Mouse (Mus musculus): Measurements from ENCODE around the gene Ythdf1. TPM values are rescaled to one million over a fixed set of nuclear protein-coding genes. Genes with fewer than 3 reads are reported as not detected.
A peak's percentile ranks its signal among the peaks of the same experiment; 100 is the strongest.

Gene Ythdf1
- polyA plus RNA-seq (2012; ENCODE audit: insufficient read depth, low replicate concordance): 15.0 and 21.3 TPM in 2 replicates

DNA sequence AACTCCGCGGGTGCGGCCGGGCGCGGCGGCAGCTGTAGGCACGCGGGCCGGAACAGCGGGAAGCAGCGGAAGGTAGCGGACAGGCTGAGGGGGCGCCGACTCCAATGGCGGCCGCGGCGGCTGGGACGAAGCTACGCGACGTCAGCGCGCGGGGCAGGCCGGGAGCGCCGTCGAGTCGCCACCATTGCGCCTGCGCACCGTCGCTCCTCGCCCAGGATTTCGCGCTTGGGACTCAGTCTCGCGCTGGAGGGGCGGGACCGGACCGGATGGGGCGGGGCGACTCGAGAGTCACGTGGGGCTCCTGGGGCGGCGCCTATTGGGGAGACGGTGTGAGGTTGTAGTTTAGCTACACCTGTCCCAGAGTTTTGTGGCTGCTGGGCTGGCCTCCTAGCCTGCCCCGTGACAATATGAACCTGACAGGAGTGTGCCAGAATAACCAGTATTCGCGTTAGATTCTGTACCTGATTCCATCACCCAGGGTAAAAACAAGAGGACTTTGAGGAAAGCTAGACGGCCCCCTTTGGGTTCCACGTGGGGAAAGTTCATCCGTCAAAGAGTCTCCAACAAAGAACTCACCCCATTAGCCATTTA is at the start of gene Ythdf1:
Gene Ythdf1, minus strand, starts transcription at position 140 of the 591 bp plus-strand sequence.
- peaks cover 50% of the 10 kb centered on the region for H3K4me1 ChIP-seq
- TF ChIP-seq GATA1 (IDR thresholded peaks at IDR 0.05; ENCODE audit: borderline replicate concordance, low read length) (no peak), FLI1 (IDR thresholded peaks at IDR 0.05; ENCODE audit: low read length) (no peak)
- peak within 1 kb of the TSS; percentile 99 for H3K4me3 ChIP-seq (replicated peaks)
- H3K27me3 ChIP-seq (replicated peaks): no peaks in the 10 kb centered on the region
- H3K9me3 ChIP-seq: no peaks in the 10 kb centered on the region
- H3K36me3 ChIP-seq (replicated peaks; ENCODE audit: low read length): peaks cover 28% of the 10 kb centered on the region

DNA sequence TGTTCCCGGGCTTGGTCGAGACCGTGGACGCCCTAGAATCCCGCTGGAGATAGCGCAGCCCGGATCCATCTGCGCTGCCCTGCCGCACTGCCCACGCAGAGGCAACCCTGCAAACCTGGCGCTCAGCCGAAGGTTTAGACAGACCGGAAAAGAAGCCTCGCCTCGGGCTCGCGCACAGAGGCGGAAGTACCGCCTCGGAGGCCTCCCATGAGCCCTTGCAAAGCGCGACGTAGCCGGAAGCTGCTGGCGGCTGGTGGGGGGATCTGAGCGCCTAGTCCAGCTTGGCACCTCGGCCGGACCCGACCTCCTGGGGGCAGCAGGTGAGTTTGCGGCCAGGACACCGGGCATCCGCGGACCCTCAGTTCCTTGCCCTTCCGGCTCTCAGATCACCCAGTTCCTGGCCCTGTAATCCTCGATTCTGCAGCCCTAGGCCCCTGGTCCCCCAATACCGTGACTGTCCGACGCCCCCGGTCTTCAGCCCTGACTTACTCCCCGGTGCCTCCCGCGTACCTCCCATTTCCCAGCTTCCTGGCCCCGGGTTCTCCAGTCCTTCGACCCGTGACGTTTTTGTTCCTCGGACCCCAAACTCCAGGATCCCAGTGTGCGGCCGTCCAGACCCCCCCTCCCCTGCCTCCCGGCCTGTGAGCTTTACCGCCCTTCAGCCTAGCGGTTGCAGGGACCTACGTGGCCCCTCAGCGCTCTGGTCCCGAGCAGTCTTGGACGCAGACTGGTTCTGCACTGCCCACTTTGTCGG is 46.4 kb upstream of the Ythdf1 start, which contains the start of gene Arfgap1:
Gene Arfgap1, plus strand, starts transcription at position 216 of the 754 bp plus-strand sequence.
- TF ChIP-seq FLI1 (IDR thresholded peaks at IDR 0.05; ENCODE audit: low read length) (no peak), GATA1 (IDR thresholded peaks at IDR 0.05; ENCODE audit: borderline replicate concordance, low read length) (no peak)
- Histone ChIP-seq H3K4me1 (peaks cover 68% of the 10 kb centered on the region), H3K4me3 (replicated peaks) (peak within 1 kb of the TSS; percentile 92), H3K36me3 (replicated peaks; ENCODE audit: low read length) (peaks cover 35% of the 10 kb centered on the region), H3K27me3 (replicated peaks) (peaks cover 4% of the 10 kb centered on the region), H3K9me3 (no peaks in the 10 kb centered on the region)

DNA sequence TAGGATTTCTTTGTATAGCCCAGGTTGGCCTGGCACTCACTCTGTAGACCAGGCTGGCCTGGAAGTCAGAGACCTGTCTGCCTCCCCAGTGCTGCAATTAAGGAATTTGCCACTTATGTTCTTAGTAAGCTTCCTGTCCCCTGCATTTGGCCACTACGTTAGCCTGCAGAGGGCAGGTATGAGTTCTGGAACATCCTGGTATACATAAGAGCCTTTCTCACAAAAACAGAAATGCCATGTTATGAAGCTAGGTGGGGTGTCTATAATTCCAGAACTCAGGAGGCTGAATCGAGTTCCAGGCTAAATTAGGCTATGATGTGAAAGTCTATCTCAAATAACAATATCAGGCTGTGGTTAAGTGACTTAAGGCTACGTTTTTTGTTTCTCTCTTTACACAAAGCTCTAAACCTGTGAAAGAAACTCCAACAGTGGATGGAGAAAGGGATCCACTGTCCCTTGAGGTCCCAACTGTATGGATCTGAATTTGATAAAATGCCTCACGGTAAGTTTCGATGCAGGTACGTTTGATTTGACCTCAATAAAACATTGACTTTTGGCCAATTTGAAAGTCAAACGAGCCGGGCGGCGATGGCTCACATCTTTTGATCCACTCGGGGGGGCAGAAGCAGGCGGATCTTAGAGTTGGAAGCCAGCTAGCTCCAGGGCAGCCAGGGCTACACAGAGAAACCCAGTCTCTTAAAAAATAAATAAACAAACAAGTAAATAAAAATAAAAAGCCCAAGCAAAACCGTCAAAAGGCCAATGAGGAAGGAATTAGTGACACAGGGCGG is 45.5 kb upstream of the Ythdf1 start:
- no peaks in the 10 kb centered on the region for H3K9me3 ChIP-seq
- H3K4me3 ChIP-seq (replicated peaks): peak overlapping the region; percentile 92
- peaks cover 13% of the 10 kb centered on the region for H3K27me3 ChIP-seq (replicated peaks)
- H3K4me1 ChIP-seq: peaks cover 71% of the 10 kb centered on the region
- peaks cover 26% of the 10 kb centered on the region for H3K36me3 ChIP-seq (replicated peaks; ENCODE audit: low read length)
- no peak for TF ChIP-seq FLI1 (IDR thresholded peaks at IDR 0.05; ENCODE audit: low read length)
- TF ChIP-seq GATA1 (IDR thresholded peaks at IDR 0.05; ENCODE audit: borderline replicate concordance, low read length): no peak

DNA sequence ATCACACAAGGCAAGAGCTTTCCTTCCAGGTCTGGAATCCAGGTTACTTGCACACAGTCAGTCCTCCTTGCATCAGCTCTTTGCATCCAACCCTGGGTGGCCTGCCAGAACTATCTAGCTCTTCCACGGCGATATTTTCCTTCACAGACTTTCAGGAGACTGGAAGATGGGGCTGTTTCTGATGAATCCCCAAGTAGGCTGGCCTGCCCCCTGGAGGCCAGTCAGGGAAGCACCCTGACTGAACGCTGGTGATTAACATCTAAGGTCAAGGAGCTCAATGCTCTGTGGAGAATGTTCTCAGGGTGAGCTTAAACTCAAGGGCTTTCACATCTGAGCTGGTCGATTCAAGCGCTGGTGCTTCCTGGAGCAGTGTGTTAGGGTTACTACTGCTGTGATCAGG is 43.2 kb upstream of the Ythdf1 start:
- no peak for TF ChIP-seq FLI1 (IDR thresholded peaks at IDR 0.05; ENCODE audit: low read length)
- TF ChIP-seq GATA1 (IDR thresholded peaks at IDR 0.05; ENCODE audit: borderline replicate concordance, low read length): no peak
- H3K4me1 ChIP-seq: peaks cover 56% of the 10 kb centered on the region
- peak overlapping the region; percentile 47 for H3K4me3 ChIP-seq (replicated peaks)
- no peaks in the 10 kb centered on the region for H3K9me3 ChIP-seq
- H3K36me3 ChIP-seq (replicated peaks; ENCODE audit: low read length): peaks cover 3% of the 10 kb centered on the region
- H3K27me3 ChIP-seq (replicated peaks): peaks cover 25% of the 10 kb centered on the region

DNA sequence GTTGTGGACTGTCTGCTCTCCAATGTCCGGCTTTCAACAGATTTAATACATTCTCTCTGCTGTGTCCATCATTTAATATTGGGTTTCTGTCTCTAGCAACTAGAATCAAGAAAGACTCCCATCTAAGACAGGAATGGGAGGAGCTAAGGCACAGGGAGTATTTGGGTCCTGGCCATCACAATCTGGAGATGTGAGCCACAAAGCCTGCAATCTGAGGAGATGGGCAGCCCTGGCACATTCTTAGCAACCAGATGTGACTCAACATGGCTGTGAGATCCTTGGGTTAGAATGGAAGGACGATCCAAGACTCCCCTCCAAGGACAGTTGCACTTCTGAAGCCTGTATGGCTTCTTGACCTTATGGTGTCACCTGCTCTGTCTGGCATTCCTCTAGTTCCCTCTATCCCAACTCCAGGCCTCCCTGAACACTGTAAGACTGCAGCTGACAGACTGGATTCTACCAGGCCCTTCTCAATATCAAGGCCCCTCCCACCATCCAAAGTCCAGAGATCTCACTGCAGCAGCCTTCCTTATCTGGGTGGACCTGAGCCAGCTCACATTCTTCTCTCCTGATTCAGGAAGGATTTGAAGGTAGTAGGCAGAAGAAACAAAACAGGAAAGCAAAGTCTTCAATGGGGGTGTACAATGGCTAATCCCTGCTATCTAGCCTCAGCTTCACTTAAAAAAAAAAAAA is 42.0 kb upstream of the Ythdf1 start:
- H3K4me3 ChIP-seq (replicated peaks): no peak overlapping the region
- H3K4me1 ChIP-seq: peaks cover 47% of the 10 kb centered on the region
- H3K9me3 ChIP-seq: no peaks in the 10 kb centered on the region
- no peaks in the 10 kb centered on the region for H3K36me3 ChIP-seq (replicated peaks; ENCODE audit: low read length)
- TF ChIP-seq FLI1 (IDR thresholded peaks at IDR 0.05; ENCODE audit: low read length) (no peak), GATA1 (IDR thresholded peaks at IDR 0.05; ENCODE audit: borderline replicate concordance, low read length) (no peak)
- H3K27me3 ChIP-seq (replicated peaks): peaks cover 31% of the 10 kb centered on the region

DNA sequence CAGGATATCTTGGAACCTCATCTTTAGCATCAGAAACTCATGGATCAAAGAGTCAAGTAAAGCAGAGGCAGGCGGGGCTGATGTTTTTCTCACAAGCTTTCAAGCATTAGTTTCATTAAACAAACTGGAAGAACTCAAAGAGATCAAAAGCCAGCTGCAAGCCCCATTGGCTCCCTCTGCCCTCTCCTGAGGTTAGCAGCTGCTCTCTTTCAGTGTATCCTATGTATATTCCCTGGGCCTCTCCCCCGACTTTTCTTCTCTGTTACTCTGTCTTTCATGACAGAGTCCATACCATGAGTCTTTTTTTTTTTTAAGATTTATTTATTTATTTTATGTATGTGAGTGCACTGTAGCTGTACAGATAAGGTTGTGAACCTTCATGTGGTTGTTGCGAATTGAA is 39.4 kb upstream of the Ythdf1 start:
- H3K4me1 ChIP-seq: peaks cover 39% of the 10 kb centered on the region
- no peak for TF ChIP-seq FLI1 (IDR thresholded peaks at IDR 0.05; ENCODE audit: low read length)
- no peak for TF ChIP-seq GATA1 (IDR thresholded peaks at IDR 0.05; ENCODE audit: borderline replicate concordance, low read length)
- H3K9me3 ChIP-seq: no peaks in the 10 kb centered on the region
- no peak overlapping the region for H3K4me3 ChIP-seq (replicated peaks)
- H3K27me3 ChIP-seq (replicated peaks): peaks cover 52% of the 10 kb centered on the region
- H3K36me3 ChIP-seq (replicated peaks; ENCODE audit: low read length): no peaks in the 10 kb centered on the region

DNA sequence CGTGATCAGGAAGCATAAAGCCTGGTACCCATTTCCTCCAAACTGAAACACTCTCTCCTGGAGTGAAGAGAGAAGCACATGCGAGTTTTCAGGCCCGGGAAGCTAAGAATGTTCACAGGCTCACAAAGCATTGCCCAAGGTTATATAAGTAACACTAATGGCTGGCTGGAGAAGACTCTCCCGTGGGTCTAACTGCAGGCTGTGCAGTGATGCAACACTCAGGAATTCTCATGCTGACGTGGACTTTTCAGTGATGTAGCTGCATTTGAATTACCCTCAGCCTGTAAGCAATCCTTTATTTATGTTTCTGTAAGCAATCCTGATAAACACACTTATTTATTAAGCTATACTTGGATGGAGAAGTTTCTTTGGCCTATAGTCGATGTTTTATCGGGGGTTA is 38.9 kb upstream of the Ythdf1 start:
- Histone ChIP-seq H3K4me3 (replicated peaks) (no peak overlapping the region), H3K27me3 (replicated peaks) (peaks cover 58% of the 10 kb centered on the region), H3K36me3 (replicated peaks; ENCODE audit: low read length) (no peaks in the 10 kb centered on the region), H3K9me3 (no peaks in the 10 kb centered on the region), H3K4me1 (peaks cover 40% of the 10 kb centered on the region)
- TF ChIP-seq GATA1 (IDR thresholded peaks at IDR 0.05; ENCODE audit: borderline replicate concordance, low read length) (no peak), FLI1 (IDR thresholded peaks at IDR 0.05; ENCODE audit: low read length) (no peak)

DNA sequence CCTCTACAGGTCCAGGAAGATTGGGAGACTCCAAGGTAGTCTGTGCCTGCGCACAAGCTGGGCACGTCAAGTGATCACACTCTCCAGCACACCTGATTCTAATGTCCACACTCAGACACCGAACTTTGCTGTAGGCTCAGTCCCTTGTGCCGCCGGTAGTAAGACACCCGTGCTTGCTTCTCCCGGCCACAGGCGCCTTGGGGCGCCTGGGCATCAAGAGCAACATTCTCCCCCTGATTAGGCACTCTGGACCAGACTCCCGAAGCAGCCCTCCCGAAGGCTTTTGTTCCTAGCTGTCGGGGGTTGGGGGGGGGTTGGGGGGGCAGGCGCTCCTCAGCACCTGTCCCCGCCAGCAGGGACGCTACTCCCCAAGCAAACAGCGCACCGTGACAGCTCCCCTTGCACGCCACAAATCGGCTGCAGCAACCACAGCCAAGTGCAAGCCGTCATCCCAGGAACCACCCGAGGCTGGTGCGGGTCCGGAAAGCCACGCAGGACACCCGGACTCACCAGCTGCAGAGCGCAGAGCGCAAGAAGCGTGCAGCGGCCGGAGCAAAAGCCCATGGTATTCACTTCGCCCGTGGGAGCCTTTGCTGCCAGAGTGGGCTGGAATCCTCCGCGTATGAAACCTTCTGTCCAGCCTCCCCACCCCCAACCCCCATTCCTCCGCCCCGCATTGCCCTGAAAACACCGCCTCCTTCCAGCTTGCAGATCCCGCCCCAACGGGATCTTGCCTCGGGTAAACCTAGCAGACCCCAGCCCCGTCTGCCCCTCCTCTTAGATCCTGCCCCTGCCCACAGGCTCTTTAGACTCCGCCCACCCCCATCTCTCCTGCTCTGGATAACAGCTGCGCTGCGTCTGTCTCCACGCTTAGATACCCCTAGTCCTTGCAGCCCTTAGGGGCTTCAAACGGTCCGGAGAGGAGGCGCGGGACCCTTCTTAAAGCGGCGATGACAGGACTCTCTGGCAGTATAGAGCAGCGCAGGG is 33.6 kb upstream of the Ythdf1 start, which contains the start of gene Nkain4:
Gene Nkain4, minus strand, starts transcription at position 639 of the 987 bp plus-strand sequence.
- H3K27me3 ChIP-seq (replicated peaks): peaks cover 88% of the 10 kb centered on the region
- H3K4me1 ChIP-seq: peaks cover 18% of the 10 kb centered on the region
- no peaks in the 10 kb centered on the region for H3K36me3 ChIP-seq (replicated peaks; ENCODE audit: low read length)
- TF ChIP-seq FLI1 (IDR thresholded peaks at IDR 0.05; ENCODE audit: low read length) (no peak), GATA1 (IDR thresholded peaks at IDR 0.05; ENCODE audit: borderline replicate concordance, low read length) (no peak)
- peak within 1 kb of the TSS; percentile 46 for H3K4me3 ChIP-seq (replicated peaks)
- no peaks in the 10 kb centered on the region for H3K9me3 ChIP-seq

Measured in megakaryocyte, embryonic 14.5 days (primary cell).